Mouse (Mus musculus) liver, adult 2 months (tissue): ENCODE measurements around the gene Kcnh2.

ENCODE experiments used
- CTCF ChIP-seq: fragments of 200-500 bp; IDR thresholded peaks from 2 replicates; pipeline ENCODE4 v1.5.1; 2011; ENCODE audit warnings: low read depth, low read length, control low read depth
- POLR2A ChIP-seq: fragments of 200-500 bp; IDR thresholded peaks from 2 replicates; pipeline ENCODE4 v1.6.1; 2011; ENCODE audit warnings: low read length, control low read depth; ENCODE audit not compliant: insufficient read depth; ENCODE audit errors: extremely low read depth

DNA sequence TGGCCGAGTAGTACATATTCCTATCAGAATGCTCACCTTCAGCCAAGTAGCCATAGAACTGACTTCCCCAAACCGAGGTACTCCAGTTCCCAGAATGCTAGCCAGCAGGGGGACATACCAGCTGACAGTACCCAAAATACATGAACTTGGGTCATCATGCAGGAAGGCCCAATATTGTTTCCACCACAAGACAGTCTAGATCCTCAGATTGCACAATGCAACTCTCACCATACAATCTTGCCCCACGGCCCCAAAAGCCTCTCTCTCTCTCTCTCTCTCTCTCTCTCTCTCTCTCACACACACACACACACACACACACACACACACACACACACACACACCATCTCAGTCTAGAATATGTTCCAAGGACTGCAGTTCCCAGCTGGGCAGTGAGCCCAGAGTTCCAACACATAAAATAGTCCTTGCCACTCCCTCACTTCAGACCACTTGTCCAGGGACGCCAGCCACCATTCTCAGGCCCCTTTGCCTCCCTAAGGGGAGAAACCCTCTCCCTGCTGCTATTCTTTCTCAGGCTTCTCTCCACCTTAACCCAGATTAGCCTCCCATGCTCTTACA lies 24.5 kb downstream of the Kcnh2 start:
- TF ChIP-seq POLR2A: no peak
- no peak for TF ChIP-seq CTCF
